Mouse (Mus musculus): ENCODE measurements around the gene Ppfibp2. TPM values are rescaled to one million over a fixed set of nuclear protein-coding genes. Genes with fewer than 3 reads are reported as not detected.

Gene Ppfibp2
- polyA plus RNA-seq, 1 experiment from 2014 or later, result 4.2 TPM

GRCm38 (mm10) chr7:107752031-107752520 lies 157.1 kb downstream of the Ppfibp2 start:
- no peak for ATAC-seq (replicated peaks; ENCODE audit: low FRiP score)
- Histone ChIP-seq H3K9ac (ENCODE audit: low read length) (no peak overlapping the region), H3K36me3 (ENCODE audit: control insufficient read depth, insufficient read depth, low read length) (no peaks in the 10 kb centered on the region), H3K27ac (ENCODE audit: low read depth, low read length) (no peak overlapping the region), H3K4me2 (ENCODE audit: low read depth, low read length, severe bottlenecking) (no peak overlapping the region), H3K27me3 (ENCODE audit: control insufficient read depth, insufficient read depth, low read length) (no peaks in the 10 kb centered on the region), H3K4me3 (ENCODE audit: low read depth, low read length) (no peak overlapping the region), H3K9me3 (ENCODE audit: control insufficient read depth, low read length) (no peaks in the 10 kb centered on the region), H3K4me1 (replicated peaks; ENCODE audit: control insufficient read depth, insufficient read depth, low read length) (no peaks in the 10 kb centered on the region)
- WGBS, result 72% methylated on average over 10 of the region's 10 CpGs
- DNase-seq (ENCODE audit: low spot score), result no peak

GRCm38 (mm10) chr7:107755905-107756304 lies 160.9 kb downstream of the Ppfibp2 start:
- DNase-seq (ENCODE audit: low spot score), result no peak
- Histone ChIP-seq H3K9ac (ENCODE audit: low read length) (no peak overlapping the region), H3K9me3 (ENCODE audit: control insufficient read depth, low read length) (no peaks in the 10 kb centered on the region), H3K36me3 (ENCODE audit: control insufficient read depth, insufficient read depth, low read length) (no peaks in the 10 kb centered on the region), H3K4me2 (ENCODE audit: low read depth, low read length, severe bottlenecking) (no peak overlapping the region), H3K27me3 (ENCODE audit: control insufficient read depth, insufficient read depth, low read length) (no peaks in the 10 kb centered on the region), H3K27ac (ENCODE audit: low read depth, low read length) (no peak overlapping the region), H3K4me1 (replicated peaks; ENCODE audit: control insufficient read depth, insufficient read depth, low read length) (no peaks in the 10 kb centered on the region), H3K4me3 (ENCODE audit: low read depth, low read length) (no peak overlapping the region)
- ATAC-seq (replicated peaks; ENCODE audit: low FRiP score), result no peak
- 82% methylated on average over 3 of the region's 3 CpGs for WGBS

- 96% methylated on average over 2 of the region's 2 CpGs for WGBS
- no peaks in the 10 kb centered on the region for H3K27me3 ChIP-seq (ENCODE audit: control insufficient read depth, insufficient read depth, low read length)
- H3K4me3 ChIP-seq (ENCODE audit: low read depth, low read length), result no peak overlapping the region
- H3K4me1 ChIP-seq (replicated peaks; ENCODE audit: control insufficient read depth, insufficient read depth, low read length), result no peaks in the 10 kb centered on the region
- H3K27ac ChIP-seq (ENCODE audit: low read depth, low read length), result no peak overlapping the region
- H3K36me3 ChIP-seq (ENCODE audit: control insufficient read depth, insufficient read depth, low read length), result no peaks in the 10 kb centered on the region
- H3K9ac ChIP-seq (ENCODE audit: low read length), result no peak overlapping the region
- no peak for ATAC-seq (replicated peaks; ENCODE audit: low FRiP score)
- no peaks in the 10 kb centered on the region for H3K9me3 ChIP-seq (ENCODE audit: control insufficient read depth, low read length)
- no peak for DNase-seq (ENCODE audit: low spot score)
- no peak overlapping the region for H3K4me2 ChIP-seq (ENCODE audit: low read depth, low read length, severe bottlenecking)
Observed at GRCm38 (mm10) chr7:107756748-107757147, 161.7 kb downstream of the Ppfibp2 start.

- 12% methylated on average over 23 of the region's 23 CpGs for WGBS
- no peaks in the 10 kb centered on the region for H3K27me3 ChIP-seq (ENCODE audit: control insufficient read depth, insufficient read depth, low read length)
- no peak within 1 kb of the TSS for H3K27ac ChIP-seq (ENCODE audit: low read depth, low read length)
- no peaks in the 10 kb centered on the region for H3K9me3 ChIP-seq (ENCODE audit: control insufficient read depth, low read length)
- peak within 1 kb of the TSS; percentile 46 for H3K4me2 ChIP-seq (ENCODE audit: low read depth, low read length, severe bottlenecking)
- peak within 1 kb of the TSS; percentile 44; the same call in 1 of the 2 replicates for H3K9ac ChIP-seq (ENCODE audit: low read length)
- ATAC-seq (replicated peaks; ENCODE audit: low FRiP score), result peak; percentile 77
- DNase-seq (ENCODE audit: low spot score), result peak; percentile 63
- no peaks in the 10 kb centered on the region for H3K36me3 ChIP-seq (ENCODE audit: control insufficient read depth, insufficient read depth, low read length)
- H3K4me1 ChIP-seq (replicated peaks; ENCODE audit: control insufficient read depth, insufficient read depth, low read length), result no peaks in the 10 kb centered on the region
- peak within 1 kb of the TSS; percentile 26 for H3K4me3 ChIP-seq (ENCODE audit: low read depth, low read length)
Observed at GRCm38 (mm10) chr7:107757308-107758151, 162.5 kb downstream of the Ppfibp2 start, which contains the start of gene Cyb5r2. Cyb5r2 (minus strand) TSS chr7:107758032.

DNA sequence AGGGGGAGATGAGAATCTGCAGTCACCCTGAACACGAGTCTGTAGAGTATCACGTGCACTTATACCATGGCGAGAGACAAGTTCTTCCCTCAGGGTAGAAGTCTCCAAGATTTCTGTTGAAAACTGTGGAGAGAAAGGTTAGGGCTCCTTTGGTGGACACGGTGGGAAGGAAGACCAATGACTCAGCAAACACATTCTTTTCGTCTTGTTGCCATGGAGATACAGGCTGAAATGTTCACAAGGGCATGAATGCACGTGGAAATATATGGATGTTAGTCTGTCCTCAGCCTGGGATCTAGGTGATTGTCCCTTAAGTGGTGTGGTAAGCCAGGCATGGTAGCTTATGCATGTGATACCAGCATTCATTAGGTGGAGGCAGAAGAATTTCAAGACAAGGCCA lies 175.8 kb downstream of the Ppfibp2 start:
- WGBS, result 65% methylated on average over 6 of the region's 6 CpGs
- DNase-seq (ENCODE audit: low spot score), result no peak

GRCm38 (mm10) chr7:107778216-107778615 lies 183.2 kb downstream of the Ppfibp2 start:
- H3K27me3 ChIP-seq (ENCODE audit: control insufficient read depth, insufficient read depth, low read length), result no peaks in the 10 kb centered on the region
- no peaks in the 10 kb centered on the region for H3K36me3 ChIP-seq (ENCODE audit: control insufficient read depth, insufficient read depth, low read length)
- ATAC-seq (replicated peaks; ENCODE audit: low FRiP score) (no peak), DNase-seq (ENCODE audit: low spot score) (no peak)
- no peak overlapping the region for H3K9ac ChIP-seq (ENCODE audit: low read length)
- H3K9me3 ChIP-seq (ENCODE audit: control insufficient read depth, low read length), result no peaks in the 10 kb centered on the region
- 87% methylated on average over 1 of the region's 1 CpGs for WGBS
- no peaks in the 10 kb centered on the region for H3K4me1 ChIP-seq (replicated peaks; ENCODE audit: control insufficient read depth, insufficient read depth, low read length)
- H3K4me3 ChIP-seq (ENCODE audit: low read depth, low read length), result no peak overlapping the region
- H3K4me2 ChIP-seq (ENCODE audit: low read depth, low read length, severe bottlenecking), result no peak overlapping the region
- no peak overlapping the region for H3K27ac ChIP-seq (ENCODE audit: low read depth, low read length)

More for the DNA sequence above, 175.8 kb downstream of the Ppfibp2 start:
- Histone ChIP-seq H3K27ac (ENCODE audit: low read depth, low read length) (no peak overlapping the region), H3K9ac (ENCODE audit: low read length) (no peak overlapping the region), H3K36me3 (ENCODE audit: control insufficient read depth, insufficient read depth, low read length) (no peaks in the 10 kb centered on the region), H3K27me3 (ENCODE audit: control insufficient read depth, insufficient read depth, low read length) (no peaks in the 10 kb centered on the region), H3K4me3 (ENCODE audit: low read depth, low read length) (no peak overlapping the region), H3K4me2 (ENCODE audit: low read depth, low read length, severe bottlenecking) (no peak overlapping the region), H3K4me1 (replicated peaks; ENCODE audit: control insufficient read depth, insufficient read depth, low read length) (no peaks in the 10 kb centered on the region), H3K9me3 (ENCODE audit: control insufficient read depth, low read length) (no peaks in the 10 kb centered on the region)
- no peak; the same call in 1 of the 2 replicates for ATAC-seq (replicated peaks; ENCODE audit: low FRiP score)

- H3K4me1 ChIP-seq (replicated peaks; ENCODE audit: control insufficient read depth, insufficient read depth, low read length), result no peaks in the 10 kb centered on the region
- no peaks in the 10 kb centered on the region for H3K9me3 ChIP-seq (ENCODE audit: control insufficient read depth, low read length)
- ATAC-seq (replicated peaks; ENCODE audit: low FRiP score), result no peak
- DNase-seq (ENCODE audit: low spot score), result no peak
- no peak overlapping the region for H3K27ac ChIP-seq (ENCODE audit: low read depth, low read length)
- H3K36me3 ChIP-seq (ENCODE audit: control insufficient read depth, insufficient read depth, low read length), result no peaks in the 10 kb centered on the region
- no peak overlapping the region for H3K9ac ChIP-seq (ENCODE audit: low read length)
- no peak overlapping the region for H3K4me2 ChIP-seq (ENCODE audit: low read depth, low read length, severe bottlenecking)
- H3K27me3 ChIP-seq (ENCODE audit: control insufficient read depth, insufficient read depth, low read length), result no peaks in the 10 kb centered on the region
- WGBS, result 44% methylated on average over 4 of the region's 4 CpGs
- H3K4me3 ChIP-seq (ENCODE audit: low read depth, low read length), result no peak overlapping the region
Observed at GRCm38 (mm10) chr7:107779611-107780010, 184.6 kb downstream of the Ppfibp2 start.

GRCm38 (mm10) chr7:107787977-107788620 lies 193.1 kb downstream of the Ppfibp2 start:
- Histone ChIP-seq H3K27me3 (ENCODE audit: control insufficient read depth, insufficient read depth, low read length) (no peaks in the 10 kb centered on the region), H3K9me3 (ENCODE audit: control insufficient read depth, low read length) (no peaks in the 10 kb centered on the region), H3K9ac (ENCODE audit: low read length) (no peak overlapping the region), H3K27ac (ENCODE audit: low read depth, low read length) (no peak overlapping the region), H3K4me1 (replicated peaks; ENCODE audit: control insufficient read depth, insufficient read depth, low read length) (no peaks in the 10 kb centered on the region), H3K4me3 (ENCODE audit: low read depth, low read length) (no peak overlapping the region), H3K36me3 (ENCODE audit: control insufficient read depth, insufficient read depth, low read length) (no peaks in the 10 kb centered on the region), H3K4me2 (ENCODE audit: low read depth, low read length, severe bottlenecking) (no peak overlapping the region)
- DNase-seq (ENCODE audit: low spot score) (no peak), ATAC-seq (replicated peaks; ENCODE audit: low FRiP score) (0 out of 2 replicates have a peak, but pooled peaks have one; percentile 30)
- WGBS, result 56% methylated on average over 3 of the region's 3 CpGs
